Mouse (Mus musculus): Measurements from ENCODE around the gene Gimap7.

Gene Gimap7

GRCm38 (mm10) chr6:48741273-48741672 lies 22.9 kb downstream of the Gimap7 start:
- in situ Hi-C loops (cut with MboI) = no loop called here

GRCm38 (mm10) chr6:48741711-48742206 lies 23.3 kb downstream of the Gimap7 start:
- in situ Hi-C loops (cut with MboI) = no loop called here

- in situ Hi-C loops (cut with MboI) = no loop called here
These were observed 24.3 kb downstream of the Gimap7 start for GRCm38 (mm10) chr6:48742422-48743351.

- in situ Hi-C loops (cut with MboI) = no loop called here
These were observed 27.1 kb downstream of the Gimap7 start for GRCm38 (mm10) chr6:48745490-48745889.

GRCm38 (mm10) chr6:48745959-48746889 lies 27.8 kb downstream of the Gimap7 start, which contains the start of gene Gimap5:
Gene Gimap5 (plus strand): TSS chr6:48746197.
- in situ Hi-C loops (cut with MboI) = no loop called here

GRCm38 (mm10) chr6:48747091-48747966 lies 28.9 kb downstream of the Gimap7 start:
- in situ Hi-C loops (cut with MboI) = no loop called here

- in situ Hi-C loops (cut with MboI) = no loop called here
These were observed 45.3 kb downstream of the Gimap7 start for GRCm38 (mm10) chr6:48763567-48764270.

GRCm38 (mm10) chr6:48764496-48764895 lies 46.1 kb downstream of the Gimap7 start:
- in situ Hi-C loops (cut with MboI) = no loop called here

- in situ Hi-C loops (cut with MboI) = no loop called here
These were observed 49.9 kb downstream of the Gimap7 start for GRCm38 (mm10) chr6:48768178-48768869.

- in situ Hi-C loops (cut with MboI) = no loop called here
These were observed 50.5 kb downstream of the Gimap7 start for GRCm38 (mm10) chr6:48768933-48769332.

- in situ Hi-C loops (cut with MboI) = loop anchor here (5.0 kb wide), 1 partner anchor 123 kb away; the partner anchor contains the start of gene Gimap8
These were observed 52.3 kb downstream of the Gimap7 start, which contains the start of gene Gimap3 for GRCm38 (mm10) chr6:48770696-48771095. Gene Gimap3 (minus strand): TSS chr6:48770851.

GRCm38 (mm10) chr6:48772030-48772429 lies 53.6 kb downstream of the Gimap7 start:
- in situ Hi-C loops (cut with MboI) = loop anchor here (5.0 kb wide), 1 partner anchor 125 kb away; the partner anchor contains the start of gene Gimap8

All from mature B cell (primary cell).